Mouse (Mus musculus): Measurements from ENCODE around the gene Oser1.

Gene Oser1

DNA sequence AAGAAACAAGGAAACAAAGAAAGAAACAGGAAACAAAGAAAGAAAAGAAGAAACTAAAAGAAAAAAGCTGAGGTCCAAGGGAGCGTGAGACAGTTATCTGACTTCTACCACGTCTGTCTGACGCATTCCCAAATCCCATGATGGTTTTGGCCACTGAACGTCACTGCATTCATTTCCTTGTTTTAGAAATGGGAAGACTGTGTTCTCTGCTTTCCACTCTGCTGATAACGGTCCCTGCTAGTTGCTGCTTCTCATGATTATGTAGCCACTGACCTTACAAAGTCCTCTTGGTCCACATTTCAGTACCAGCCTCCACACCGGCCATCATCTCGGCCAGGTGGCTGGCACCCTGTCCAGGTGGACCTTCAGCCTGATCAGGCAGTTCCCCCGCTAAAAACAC, 25.3 kb downstream of the Oser1 start:
- no peak for DNase-seq

DNA sequence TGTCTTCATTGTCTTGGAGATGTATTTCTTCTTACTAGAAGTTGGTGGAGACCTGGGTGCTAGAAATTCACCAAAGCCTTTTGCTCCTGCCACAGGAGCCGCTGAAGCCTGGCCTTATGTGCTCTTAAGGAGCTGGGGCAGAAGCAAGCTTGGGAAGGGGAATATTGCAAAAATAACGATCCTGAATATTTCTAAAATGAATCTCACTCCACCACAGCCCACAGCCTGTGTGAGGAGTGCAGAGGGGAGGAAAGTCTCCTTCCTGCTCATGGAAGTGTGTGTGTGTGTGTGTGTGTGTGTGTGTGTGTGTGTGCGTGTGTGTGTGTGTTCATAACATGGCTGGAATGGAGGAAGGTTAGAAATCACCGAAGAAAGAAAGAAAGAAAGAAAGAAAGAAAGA, 25.7 kb downstream of the Oser1 start:
- no peak for DNase-seq

DNA sequence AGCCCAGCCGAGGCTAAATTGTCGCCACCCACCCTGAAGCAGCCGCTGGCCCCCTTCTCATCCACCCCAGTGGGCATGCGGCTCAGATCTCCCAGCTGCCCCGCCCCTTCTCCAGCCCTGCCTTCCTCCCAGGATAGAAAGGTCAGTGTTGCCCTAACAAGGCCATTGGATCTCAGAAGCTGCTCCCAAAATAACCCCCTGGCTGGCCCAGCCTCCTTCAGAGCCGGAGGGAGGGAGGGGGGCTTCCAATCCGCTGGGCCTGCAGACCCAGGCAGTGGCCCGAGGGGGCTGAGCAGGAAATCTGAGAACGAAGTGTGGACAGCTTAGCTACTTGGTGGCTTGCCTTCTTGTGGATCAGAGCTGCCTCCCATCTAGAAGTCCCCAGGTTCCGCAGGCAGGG, 26.6 kb downstream of the Oser1 start, which contains the start of gene Jph2:
Gene Jph2 (minus strand): TSS at position 89 of the 400 bp plus-strand sequence.
- DNase-seq: no peak

DNA sequence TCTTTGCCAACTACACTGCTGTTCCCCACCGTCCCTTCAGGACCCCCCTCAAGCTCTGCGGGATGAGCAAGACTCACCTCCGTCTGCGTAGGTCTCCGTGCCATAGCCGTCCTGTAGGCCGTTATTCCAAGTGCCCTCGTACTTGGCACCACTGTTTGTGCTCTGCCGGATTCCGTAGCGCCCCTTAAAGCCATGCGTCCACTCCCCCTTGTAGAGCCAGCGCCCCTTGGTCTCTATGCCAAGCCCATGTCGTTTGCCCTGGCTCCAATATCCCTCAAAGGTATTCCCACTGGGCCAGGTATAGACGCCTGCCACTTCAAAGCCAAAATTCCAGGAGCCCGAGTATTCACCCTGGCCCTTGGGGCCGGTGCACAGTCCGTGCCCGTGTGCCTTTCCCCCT, 27.4 kb downstream of the Oser1 start:
- no peak for DNase-seq

DNA sequence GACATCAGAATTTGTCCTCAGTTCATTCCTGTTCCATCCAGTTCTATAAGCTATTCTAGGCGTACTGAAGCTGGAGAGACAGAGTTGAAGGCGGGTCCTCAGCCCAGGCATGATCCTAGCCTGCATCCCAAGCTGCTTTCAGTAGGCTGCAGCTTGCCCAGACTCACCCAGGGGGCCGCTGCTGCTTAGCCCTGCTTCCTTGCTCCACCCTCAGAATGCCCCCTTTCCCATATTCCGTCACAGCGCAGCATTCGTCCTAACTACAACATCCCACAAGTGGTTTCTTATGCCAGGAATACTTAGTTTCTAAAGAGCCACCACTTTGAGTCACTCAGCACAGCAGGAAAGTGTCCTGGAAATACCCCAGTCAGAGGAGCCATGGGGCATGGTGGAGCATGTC, 29.5 kb downstream of the Oser1 start:
- no peak for DNase-seq

DNA sequence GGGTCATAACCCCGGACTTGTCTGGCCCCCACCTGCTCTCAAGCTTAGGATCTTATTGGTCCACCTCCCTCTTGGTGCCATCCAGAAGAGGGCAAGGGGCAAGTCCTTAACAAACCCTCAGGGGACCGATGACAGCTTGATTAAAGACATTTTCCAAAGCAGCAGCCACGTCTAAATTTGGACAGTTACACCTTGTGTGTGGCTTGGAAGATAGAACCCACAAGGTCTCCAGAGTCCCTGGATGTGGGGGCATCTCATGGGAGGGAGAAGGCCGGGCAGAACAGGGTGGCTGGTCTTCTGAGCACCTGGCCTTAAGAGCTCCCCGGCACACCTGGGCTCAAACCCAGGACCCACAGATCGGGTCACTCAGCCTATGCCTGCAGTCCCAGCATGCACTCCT, 30.5 kb downstream of the Oser1 start:
- no peak for DNase-seq

DNA sequence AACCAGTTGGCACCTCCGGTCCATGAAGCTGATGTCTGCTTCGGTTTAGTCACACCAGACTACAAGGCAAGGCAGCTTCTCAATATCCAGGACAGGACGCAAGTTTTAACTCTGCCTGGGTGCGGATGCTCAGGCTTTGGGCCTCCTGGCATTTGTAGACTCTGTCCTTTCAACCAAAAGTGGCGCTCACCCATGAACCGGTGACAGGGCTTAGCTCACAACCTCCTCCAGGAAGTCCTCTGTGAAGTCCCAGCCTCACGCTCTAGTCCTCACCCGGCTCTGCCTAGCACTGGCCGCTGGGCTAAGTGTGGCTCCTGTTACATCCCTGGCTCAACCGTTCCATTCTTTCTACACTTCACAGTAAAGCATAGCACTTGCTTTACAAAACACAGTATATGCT, 31.3 kb downstream of the Oser1 start:
- DNase-seq: no peak

DNA sequence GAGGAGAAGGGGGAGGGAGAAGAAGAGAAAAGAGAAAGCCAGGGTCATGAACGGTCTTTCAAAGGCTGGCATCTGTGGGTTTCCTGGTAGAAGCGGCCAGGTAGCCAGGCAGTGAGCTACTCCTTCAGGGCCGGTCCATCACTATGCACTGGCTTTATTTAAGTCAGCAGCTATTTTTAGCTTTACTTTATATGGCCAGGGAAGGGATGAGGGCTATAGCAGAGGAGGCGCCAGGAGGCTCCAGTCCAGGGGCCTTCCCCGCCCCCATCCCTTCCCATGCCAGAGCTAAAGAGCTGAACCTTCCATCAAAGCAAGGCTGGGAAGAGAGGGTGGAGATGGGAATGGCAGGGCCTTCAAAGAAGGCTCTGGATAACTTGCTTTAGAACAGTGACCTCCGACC, 32.1 kb downstream of the Oser1 start:
- DNase-seq: no peak

DNA sequence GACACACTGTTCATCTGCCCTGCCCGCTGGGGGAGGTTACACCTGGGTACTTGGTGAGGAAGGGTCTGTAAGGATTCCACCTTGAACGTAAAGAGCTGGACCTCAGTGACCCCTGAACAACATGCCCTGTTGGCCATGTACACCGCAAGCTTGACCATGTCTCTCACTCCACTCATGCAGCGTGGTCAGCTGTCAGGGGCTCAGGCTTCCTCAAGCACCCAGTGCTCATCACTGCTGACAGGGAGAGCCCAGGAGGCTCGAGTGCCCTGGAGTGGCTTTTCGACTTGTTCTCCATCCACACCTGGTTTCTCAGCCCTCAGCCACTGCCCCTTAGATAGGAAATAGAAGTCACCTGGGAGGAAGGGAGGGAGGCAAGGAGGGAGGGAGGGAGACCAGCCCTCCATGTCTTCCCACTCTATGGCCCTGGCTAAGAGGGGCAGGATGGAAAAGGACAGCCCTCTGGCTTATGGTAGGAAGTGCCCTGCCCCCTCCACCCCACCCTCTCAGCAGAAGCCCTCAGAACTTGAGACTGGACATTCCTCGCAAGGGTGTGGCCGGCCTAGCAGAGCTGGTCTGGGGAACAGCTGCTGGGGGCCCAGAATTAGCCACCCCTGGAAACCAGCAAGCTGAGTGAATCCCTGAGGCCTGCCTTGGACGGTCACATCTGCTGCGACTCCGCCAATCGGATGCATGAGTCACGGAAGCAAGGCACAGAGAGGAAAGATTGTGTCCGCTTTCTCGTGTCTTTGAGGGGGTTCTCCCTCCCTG, 37.9 kb downstream of the Oser1 start:
- DNase-seq: no peak

DNA sequence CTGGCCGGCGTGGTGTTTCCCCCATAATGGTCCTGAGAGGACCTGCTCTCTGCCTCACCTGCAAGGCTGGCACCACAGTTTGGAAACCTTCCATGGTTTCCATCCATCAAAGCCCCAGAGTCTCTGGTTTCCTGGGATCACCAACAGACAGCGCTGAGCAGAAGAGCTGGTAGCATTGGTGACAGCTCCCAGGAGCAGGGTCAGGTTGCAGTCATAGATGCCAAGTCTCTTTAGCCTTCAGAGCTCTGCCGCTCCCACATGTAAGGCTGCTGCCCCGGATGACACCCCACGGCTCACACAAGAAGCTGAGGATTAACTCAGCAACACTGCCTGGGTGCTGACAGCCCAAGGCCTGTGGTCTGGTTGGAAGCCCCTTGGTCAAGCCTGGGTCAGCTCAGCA, 39.4 kb downstream of the Oser1 start:
- no peak for DNase-seq

DNA sequence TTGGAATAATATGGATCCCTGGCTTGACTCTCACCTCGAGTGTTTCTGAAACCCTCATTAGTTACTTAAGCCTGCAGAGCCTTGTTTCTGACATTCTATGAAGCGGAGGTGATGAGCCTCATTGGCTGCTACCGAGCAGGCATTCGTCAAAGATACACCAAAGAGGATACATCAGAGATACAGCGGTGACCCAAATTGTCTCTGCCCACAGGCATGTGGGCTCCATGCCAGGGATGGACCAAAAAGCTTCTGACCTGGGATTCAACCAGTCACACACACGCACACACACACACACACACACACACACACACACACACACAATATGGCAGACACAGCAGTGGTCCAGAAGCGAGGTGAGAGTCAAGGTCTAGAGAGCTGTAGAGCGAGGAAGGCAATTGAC, 43.3 kb downstream of the Oser1 start:
- DNase-seq: no peak

DNA sequence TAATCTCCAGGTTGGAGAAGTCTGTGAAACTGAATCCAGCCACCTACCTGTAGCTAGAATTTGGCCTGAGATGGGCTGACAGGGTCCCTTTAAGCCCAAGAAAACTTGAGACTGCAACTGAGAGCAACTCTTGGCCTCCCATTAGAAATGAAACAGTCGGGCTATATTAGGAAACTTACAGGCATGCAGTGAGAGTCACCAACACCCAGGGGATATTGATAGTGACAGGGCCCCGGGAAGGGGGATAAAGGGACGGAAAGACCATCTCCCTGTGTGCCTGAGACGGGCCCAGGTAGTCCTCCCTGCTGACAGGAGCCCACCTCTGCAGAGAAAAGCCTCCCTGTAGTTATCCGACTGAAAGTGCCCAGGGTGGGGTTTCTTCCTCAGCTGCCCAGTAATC, 45.1 kb downstream of the Oser1 start:
- no peak for DNase-seq

DNA sequence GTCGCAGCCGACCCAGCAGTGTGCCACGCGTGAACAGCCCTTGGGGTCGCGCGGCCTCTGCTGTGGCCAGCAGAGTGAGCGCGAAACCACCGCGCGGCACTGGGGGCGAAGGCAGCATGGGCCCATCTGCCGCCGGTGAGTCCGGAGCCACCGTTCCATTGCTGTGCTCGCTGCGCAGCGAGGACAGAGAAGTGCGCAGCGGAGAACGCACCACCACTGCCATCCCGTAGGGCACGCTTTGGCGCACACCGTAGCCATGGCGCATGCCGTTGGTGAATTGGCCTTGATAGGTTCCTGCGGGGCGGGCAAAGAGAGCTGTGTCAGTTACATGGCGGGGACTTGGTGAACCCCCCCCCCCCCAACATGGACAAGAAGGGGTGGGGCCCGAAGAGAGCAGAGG, 48.4 kb downstream of the Oser1 start:
- no peak for DNase-seq

DNA sequence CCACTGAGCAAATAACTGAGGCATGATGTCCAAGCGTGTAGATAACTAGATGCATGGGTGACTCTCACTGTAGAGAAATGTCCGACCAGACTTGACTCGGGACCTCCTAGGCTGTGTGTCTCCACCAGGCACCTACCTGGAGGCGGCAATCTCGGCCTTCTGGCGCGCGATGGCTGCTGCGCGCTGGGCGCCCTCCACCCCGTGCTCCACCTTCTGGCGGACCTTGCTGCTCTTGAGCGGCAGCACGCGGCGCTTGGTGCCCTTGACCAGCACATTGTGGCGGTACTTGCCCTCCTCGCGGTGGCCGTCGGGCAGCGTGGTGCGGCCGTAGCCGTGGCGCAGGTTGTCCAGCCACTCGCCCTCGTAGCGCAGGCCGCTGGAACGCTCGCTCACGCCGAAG, 49.0 kb downstream of the Oser1 start:
- DNase-seq: no peak

DNA sequence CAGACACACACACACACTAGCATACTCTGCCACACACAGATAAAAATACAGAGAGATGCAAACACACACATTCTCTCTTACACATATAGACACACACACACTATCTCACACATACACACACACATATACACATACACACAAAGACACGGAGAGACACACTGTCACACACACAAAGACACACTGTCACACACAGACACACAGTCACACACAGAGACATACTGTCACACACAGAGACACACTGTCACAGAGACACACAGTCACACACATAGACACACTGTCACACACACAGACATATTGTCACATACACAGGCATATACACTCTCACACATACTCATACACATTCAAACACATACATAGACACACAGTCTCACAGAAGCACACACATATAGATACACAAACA, 51.9 kb downstream of the Oser1 start:
- no peak for DNase-seq

DNA sequence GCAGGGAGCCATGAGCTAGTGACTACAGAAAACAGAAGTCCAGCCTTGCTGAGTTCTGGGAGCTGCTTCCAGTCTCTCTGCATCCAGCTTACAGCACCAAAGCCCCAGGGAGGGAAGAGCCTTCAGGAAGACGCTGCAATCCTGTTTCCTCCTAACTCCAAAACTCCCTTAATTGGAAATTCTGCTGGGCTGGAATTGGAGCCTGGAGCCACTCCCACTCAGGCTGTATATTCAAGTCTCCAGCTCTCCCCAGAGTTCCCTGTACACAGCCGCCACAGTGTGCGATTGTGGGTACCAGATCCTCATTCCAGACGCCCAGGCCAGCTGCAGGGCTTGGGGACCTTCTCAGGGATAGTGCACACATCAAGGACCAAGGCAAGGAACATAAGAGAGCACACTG, 54.3 kb downstream of the Oser1 start:
- no peak for DNase-seq

DNA sequence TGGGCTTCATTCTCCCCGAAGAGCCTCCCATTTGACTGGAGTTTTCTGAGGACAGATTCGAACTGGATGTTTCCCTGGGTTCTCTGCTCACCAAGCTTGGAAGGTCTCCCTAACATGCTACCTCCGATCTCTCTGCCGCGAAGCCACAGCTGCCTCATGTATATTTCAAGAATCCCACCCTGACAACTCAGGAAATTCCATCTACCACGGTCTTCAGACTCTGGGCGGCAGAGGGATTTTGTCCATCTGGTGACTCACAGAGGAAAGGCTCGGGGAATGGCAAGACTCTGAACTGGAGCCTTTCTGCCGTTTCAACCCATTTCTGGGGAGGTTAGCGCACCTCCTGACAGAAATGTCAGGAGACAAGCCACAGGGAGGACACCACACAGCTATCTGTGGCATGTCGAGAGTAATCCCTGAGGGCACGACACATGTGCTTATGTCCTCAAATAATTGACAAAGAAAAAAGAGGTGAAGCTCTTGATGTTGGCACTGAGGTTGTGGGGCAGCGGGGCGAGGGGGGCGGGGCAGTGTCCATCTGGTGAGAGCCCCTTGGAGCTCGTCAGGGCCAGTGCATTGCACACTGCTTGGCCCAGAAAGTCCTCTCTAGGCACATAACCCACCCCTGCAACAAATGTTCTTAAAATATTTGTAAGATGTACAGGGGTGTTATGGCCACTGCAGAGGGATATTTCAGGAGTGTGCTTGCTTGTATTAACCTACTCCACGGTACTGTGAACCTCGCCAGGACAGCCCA, 59.5 kb downstream of the Oser1 start:
- DNase-seq: no peak

DNA sequence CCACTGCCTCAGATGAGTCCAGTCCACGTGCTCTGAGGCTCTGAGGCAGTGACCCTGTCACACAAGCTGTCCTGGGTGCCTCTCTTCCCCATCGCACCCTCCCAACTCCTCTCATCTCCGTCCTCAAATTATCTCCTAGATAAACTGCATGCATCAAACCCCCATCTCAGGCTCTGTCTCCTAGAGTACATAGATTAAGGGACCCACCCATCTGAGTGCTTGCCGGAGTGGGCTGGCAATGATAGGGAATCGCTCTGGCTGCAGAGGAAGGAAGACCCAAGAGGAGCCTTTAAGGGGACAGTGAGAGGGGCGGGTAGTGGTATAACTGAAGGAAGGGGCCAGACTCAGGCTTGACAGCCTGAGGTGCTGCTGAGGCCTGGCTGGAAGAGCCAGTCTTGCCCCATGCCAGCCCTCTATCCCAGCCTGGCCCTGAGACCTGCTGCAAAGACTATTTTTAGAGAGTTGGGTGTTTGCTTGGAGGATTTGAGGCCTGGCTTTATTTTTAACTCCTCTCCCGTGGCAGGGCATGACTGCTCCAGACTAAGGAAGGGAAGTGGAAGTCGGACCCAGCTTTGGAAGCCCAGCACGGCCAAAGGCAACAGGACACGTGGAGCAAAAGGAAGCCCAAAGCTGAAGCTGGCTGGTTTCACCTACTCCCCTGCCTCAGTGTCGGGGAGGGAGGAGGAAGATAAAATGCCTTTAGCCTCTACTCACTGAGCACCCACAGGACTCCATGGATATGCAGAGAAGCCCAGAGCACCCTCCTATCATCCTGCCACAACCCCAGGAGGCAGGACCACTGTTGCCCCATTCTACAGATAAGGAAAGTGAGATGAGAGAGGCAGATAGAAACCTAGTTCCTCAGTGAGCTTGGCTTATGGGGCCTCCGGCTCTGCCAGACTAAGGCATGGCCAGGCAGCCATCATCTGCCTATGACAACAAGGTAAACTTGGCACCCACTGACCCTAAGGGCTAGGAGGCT, 61.3 kb downstream of the Oser1 start:
- DNase-seq: no peak

DNA sequence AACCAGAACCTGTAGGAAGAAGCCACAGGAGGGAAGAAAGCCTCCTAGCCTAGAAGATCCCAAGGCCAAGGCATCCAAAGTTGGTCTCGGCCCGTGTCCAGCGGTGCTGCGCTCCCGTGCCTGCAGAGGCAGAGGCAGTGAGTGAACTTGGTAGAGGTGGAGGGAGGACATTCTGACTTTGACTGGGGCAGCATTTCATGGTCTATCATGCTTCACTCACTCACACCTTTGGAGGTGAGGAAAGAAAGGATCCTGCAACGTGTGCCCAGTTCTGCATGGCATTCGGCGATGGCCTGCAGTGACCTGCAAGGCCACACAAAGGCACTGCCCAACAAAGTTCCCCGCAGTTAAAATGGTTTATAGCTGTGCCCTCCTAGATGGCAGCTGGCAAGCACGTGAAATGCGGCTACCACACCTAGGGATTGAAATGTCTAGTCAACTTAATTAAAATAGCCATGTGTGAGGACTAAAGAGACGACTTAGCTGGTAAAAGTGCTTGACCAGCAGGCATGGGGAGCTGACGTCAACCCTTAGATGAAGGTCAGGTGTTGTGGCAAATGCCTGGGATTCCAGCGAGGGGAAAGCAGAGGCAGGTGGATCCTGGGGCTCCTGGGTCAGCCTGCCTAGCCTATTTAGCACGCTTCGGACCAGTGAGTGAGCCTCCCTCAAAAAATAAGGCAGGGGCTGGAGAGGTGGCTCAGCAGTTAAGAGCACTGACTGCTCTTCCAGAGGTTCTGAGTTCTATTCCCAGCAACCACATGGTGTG, 63.5 kb downstream of the Oser1 start:
- DNase-seq: no peak

DNA sequence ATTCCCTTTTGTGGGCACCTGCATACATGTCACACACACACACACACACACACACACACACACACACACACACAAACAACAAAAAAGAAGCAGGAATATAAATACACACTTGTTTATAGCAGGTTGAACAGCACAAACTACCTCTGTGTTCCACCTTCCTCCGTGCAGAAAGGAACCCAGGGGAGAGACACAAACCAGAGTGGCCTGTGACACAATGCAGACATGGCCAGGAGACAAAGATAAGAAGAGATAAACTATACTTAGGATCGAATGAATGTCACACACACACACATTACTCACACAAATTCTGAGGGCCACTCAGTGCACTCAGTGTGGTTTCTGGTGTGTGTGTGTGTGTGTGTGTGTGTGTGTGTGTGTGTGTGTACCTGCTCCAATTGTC, 65.2 kb downstream of the Oser1 start:
- no peak for DNase-seq

DNA sequence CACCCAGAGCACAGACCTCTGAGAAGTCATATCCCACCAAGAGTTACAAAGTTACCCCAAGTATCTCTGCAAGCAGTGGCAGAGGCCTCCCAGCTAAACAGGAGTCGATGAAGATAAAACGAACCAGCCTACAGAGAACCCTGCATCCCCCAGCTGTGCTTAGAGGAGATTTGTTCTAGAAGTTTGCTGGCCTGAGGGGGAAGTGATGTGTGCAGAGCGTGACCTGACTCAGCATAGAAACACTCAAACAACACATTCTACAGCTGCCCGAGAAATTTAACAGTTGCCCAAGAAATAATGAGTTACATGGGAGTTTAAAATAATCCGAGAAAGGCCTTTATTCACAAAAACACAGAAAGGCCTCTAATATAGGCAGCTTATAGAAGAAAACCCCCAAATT, 65.8 kb downstream of the Oser1 start:
- no peak for DNase-seq

DNA sequence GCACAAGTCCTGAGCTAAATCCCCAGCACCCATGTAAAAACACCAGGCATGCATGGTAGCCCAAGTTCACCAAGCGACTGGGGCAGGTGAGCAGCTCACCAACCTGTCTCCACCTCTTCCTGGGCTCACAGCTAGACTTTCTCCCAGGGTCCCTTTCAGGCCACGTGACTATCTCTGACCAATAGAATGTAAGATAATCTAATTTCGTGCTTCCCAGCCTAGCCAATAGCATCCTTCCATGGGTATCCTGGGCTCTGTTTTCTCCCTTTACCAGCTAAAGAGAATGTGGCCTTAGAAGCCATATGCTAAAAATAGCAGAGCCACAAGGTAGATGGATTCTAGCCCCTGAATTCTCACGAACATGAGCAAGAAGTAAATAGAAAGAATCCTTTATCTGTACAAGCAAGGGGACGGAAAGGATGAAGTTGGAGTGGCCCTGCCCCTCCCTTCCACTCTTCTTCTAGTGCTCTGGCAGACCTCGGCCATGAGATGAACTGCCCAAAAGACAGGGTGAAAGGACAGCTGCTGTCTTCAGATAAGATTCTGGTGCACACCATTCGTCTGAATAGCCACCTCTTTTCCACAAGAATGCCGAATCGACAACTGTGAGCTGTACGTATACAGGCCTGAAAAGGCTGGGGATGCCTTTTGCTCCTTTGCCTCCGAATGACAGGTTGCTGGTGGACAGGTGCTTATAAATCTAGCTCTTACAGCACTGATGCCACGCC, 68.2 kb downstream of the Oser1 start:
- no peak for DNase-seq

All from cerebellum, adult 11-12 months (tissue).